Mouse (Mus musculus) kidney, postnatal 0 days (tissue): ENCODE results near the gene Tmem199. TPM values are rescaled to one million over a fixed set of nuclear protein-coding genes. Genes with fewer than 3 reads are reported as not detected.

Experiments
- ATAC-seq: fragments of 200-750 bp; cut with Nextera tagmentation; replicated peaks from 2 replicates; pipeline ENCODE4 v1.8.0; 2017; ENCODE audit warnings: low read depth, moderate number of reproducible peaks, moderate TSS enrichment, moderate library complexity; ENCODE audit not compliant: low FRiP score
- DNase-seq: peaks from one replicate; pipeline ENCODE4 v3.0.0-alpha.2; 2016; ENCODE audit warnings: low spot score
- H3K27ac ChIP-seq: fragments of 300-500 bp; sonication (generic); 2 replicates; pipeline ENCODE4 v1.5.1; 2014; ENCODE audit warnings: mild to moderate bottlenecking
- H3K27me3 ChIP-seq: fragments of 300-500 bp; sonication (generic); 2 replicates; pipeline ENCODE4 v1.6.1; 2014; ENCODE audit warnings: low read length, mixed read lengths; ENCODE audit not compliant: insufficient read depth
- H3K36me3 ChIP-seq: fragments of 300-500 bp; sonication (generic); 2 replicates; pipeline ENCODE4 v1.6.1; 2014; ENCODE audit warnings: low read length, mixed read lengths; ENCODE audit not compliant: insufficient read depth
- H3K4me1 ChIP-seq: fragments of 300-500 bp; sonication (generic); replicated peaks from 2 replicates; pipeline ENCODE4 v1.6.1; 2014; ENCODE audit warnings: antibody characterized with exemption, low read length, mixed read lengths; ENCODE audit not compliant: insufficient read depth
- H3K4me2 ChIP-seq: fragments of 300-500 bp; sonication (generic); 2 replicates; pipeline ENCODE4 v1.6.1; 2014; ENCODE audit warnings: mild to moderate bottlenecking, low read length, moderate library complexity, mixed read lengths
- H3K4me3 ChIP-seq: fragments of 300-500 bp; sonication (generic); replicated peaks from 2 replicates; pipeline ENCODE4 v1.5.1; 2014; ENCODE audit warnings: low read depth, low read length
- H3K9ac ChIP-seq: fragments of 300-500 bp; sonication (generic); 2 replicates; pipeline ENCODE4 v1.6.1; 2014; ENCODE audit warnings: low read depth, low read length
- H3K9me3 ChIP-seq: fragments of 300-500 bp; sonication (generic); replicated peaks from 2 replicates; pipeline ENCODE4 v1.6.1; 2016; ENCODE audit warnings: low read length, inconsistent platforms, mixed read lengths
- CTCF ChIP-seq: IDR thresholded peaks from 2 replicates; pipeline ENCODE4 v1.5.1; 2016; ENCODE audit warnings: antibody characterized with exemption, low read depth, mild to moderate bottlenecking, moderate library complexity
- WGBS: fragments of 180-500 bp; shearing (Covaris S2); extraction: QIAGEN DNeasy Blood & Tissue Kit; methylation state at CpG from one replicate; pipeline ENCODE4 v1.1.7; 2014; 5-methylcytosine and 5-hydroxymethylcytosine counted together
- polyA plus RNA-seq: library from polyadenylated mRNA; unstranded; fragments of >200 nt; fragmentation: Nextera tagmentation; extraction: Ambion mirVana; gene quantifications from 2 replicates; pipeline ENCODE4 v1.2.1, GENCODE M21; 2015

Tmem199 gene
- polyA plus RNA-seq, 1 experiment from 2014 or later = 56.0 TPM

DNA sequence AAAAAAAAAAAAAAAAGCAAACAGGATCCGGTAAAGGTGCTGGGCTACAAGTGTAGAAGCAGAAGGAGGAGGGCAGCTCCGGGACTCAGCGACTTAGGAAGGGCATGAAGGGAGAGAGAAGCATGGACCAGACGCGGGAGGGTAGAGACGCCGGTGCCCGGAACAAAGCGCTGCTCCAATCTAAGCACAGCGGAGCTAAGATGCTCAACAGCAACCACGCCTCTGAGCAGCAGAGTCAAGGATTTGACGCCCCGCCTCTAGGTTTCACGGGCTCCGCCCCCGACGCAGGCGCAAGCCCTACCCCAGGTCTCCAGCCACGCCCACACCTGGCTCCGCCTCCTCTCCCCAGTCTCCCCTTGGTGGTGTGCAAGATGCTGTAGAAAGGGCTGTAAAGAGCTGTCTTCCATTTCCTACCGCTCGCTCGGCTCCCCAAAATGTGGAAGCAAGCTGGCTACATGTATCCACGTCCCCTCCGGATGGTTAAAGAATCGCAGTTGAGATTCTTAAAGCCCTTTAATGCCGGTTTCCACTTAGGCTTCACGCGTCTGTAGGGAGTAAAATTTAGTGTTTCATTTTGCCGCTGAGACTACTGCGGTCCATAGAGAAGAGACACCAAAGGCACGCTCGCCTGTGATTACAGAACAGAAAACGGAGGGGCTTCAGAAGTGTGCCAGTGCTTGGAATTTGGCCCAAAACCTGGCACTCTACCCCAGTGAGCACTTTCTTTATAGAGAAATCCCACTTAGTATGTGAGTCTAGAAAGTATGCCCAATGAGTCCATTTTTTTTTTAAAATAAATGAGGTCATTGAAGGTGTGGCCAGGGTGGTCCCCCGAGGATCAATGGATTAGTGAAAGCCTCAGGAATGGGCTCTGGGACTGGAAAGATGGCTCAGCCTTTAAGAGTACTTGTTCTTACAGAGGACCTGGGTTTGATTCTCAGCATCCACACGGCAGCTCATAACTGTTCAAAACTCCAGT, 14.1 kb downstream of the Tmem199 start, which contains the start of gene Sarm1:
Gene Sarm1 (minus strand): TSS at position 211 of the 979 bp plus-strand sequence.
- no peaks in the 10 kb centered on the region for H3K9me3 ChIP-seq
- peak within 1 kb of the TSS; percentile 42 for H3K4me3 ChIP-seq
- no peak within 1 kb of the TSS for H3K27ac ChIP-seq
- H3K27me3 ChIP-seq = 0 out of 2 replicates have a peak, but pooled peaks cover 6% of the 10 kb centered on the region
- peaks cover 10% of the 10 kb centered on the region; the same call in 1 of the 2 replicates for H3K4me1 ChIP-seq
- 3% methylated on average over 36 of the region's 36 CpGs for WGBS
- DNase-seq = peak; percentile 94
- 0 out of 2 replicates have a peak within 1 kb of the TSS, but pooled peaks have one; percentile 19 for H3K9ac ChIP-seq
- TF ChIP-seq CTCF = no peak
- ATAC-seq = peak; percentile 93
- H3K4me2 ChIP-seq = peak within 1 kb of the TSS; percentile 90
- H3K36me3 ChIP-seq = no peaks in the 10 kb centered on the region

DNA sequence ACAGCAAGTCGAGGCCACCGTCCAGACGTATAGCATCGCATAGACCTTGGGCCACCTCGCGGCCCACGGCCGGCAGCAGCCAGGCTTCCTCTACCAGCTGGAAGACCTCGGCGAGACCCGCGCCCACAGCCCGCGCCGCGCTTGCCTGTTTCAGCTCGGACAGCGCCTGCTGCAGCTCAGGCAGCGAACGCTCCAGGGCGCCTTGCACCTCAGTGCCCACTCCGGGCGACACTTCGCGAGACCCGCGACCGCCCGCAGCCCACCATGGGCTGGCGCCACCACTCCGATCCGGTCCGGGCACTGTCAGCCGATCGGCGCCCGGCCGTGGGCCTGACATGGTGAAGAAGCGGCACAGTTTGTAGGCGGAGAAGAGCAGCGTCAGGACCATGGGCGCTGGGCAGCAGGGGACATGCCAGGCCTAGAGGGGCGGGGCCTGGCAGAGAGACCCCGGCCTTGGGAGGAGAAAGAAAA, 14.9 kb downstream of the Tmem199 start:
- Histone ChIP-seq H3K36me3 (no peaks in the 10 kb centered on the region), H3K9me3 (no peaks in the 10 kb centered on the region), H3K4me3 (peak overlapping the region; percentile 42), H3K4me2 (peak overlapping the region; percentile 90), H3K27me3 (0 out of 2 replicates have a peak, but pooled peaks cover 6% of the 10 kb centered on the region), H3K4me1 (peaks cover 10% of the 10 kb centered on the region; the same call in 1 of the 2 replicates), H3K27ac (no peak overlapping the region), H3K9ac (0 out of 2 replicates have a peak overlapping the region, but pooled peaks have one; percentile 19)
- 0 out of 2 replicates have a peak, but pooled peaks have one; percentile 43 for ATAC-seq
- no peak for TF ChIP-seq CTCF
- DNase-seq = peak; percentile 21
- under 1% methylated on average over 44 of the region's 44 CpGs for WGBS

DNA sequence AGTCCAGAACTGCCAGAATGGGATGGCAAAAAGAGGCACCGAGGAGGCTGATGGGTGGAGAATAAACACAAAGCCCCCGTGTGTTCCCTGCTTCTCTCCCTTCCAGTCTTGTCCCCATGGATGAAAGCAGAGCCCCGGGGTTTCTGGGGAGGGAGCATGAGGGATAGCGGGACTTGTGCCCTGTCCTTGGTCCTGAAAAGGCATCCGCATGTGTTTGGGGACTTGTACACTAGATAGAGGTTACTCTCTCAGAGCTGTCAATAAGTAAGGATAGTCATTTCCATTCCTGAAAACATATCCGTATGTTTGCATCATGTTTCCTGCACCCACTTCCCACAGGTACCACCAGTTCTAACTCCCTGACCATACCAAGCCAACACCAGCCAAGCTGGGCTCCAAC, 16.1 kb downstream of the Tmem199 start:
- no peak for TF ChIP-seq CTCF
- peaks cover 16% of the 10 kb centered on the region for H3K27me3 ChIP-seq
- DNase-seq (peak; percentile 78), ATAC-seq (no peak)
- no peaks in the 10 kb centered on the region for H3K36me3 ChIP-seq
- no peaks in the 10 kb centered on the region for H3K9me3 ChIP-seq
- no peak overlapping the region for H3K4me2 ChIP-seq
- H3K9ac ChIP-seq = no peak overlapping the region
- H3K27ac ChIP-seq = no peak overlapping the region
- no peak overlapping the region for H3K4me3 ChIP-seq
- peaks cover 10% of the 10 kb centered on the region; the same call in 1 of the 2 replicates for H3K4me1 ChIP-seq
- WGBS = 7% methylated on average over 6 of the region's 6 CpGs

DNA sequence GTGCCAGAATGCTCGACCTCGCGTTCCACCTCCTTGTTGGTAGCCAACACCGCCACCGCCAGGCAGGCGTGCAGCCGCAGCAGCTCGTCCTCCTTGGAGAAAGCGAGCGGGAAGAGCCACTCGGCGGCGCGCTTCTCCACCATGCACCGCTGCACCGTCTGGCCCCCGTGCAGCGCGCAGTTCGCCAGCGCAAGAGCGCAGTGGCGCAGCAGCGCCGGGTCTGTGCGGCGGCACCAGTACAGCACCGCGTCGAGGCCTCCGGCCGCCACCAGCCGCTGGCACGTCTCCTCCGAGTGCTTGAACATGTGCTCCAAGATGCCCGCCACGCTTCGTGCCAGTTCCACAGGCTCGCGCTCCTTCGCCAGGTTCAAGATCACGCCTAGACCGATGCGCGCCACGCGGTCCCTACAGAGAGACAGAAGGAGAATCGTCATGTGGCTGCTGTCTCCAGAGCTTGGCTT, 21.2 kb downstream of the Tmem199 start:
- TF ChIP-seq CTCF = peak; percentile 41; the same call in 1 of the 2 replicates
- H3K36me3 ChIP-seq = no peaks in the 10 kb centered on the region
- H3K9me3 ChIP-seq = no peaks in the 10 kb centered on the region
- WGBS = 9% methylated on average over 47 of the region's 48 CpGs
- ATAC-seq (no peak), DNase-seq (peak; percentile 44)
- peaks cover 42% of the 10 kb centered on the region for H3K27me3 ChIP-seq
- H3K27ac ChIP-seq = no peak overlapping the region
- peak overlapping the region; percentile 44 for H3K4me2 ChIP-seq
- H3K4me3 ChIP-seq = peak overlapping the region; percentile 11; the same call in 1 of the 2 replicates
- H3K9ac ChIP-seq = no peak overlapping the region
- H3K4me1 ChIP-seq = no peaks in the 10 kb centered on the region

DNA sequence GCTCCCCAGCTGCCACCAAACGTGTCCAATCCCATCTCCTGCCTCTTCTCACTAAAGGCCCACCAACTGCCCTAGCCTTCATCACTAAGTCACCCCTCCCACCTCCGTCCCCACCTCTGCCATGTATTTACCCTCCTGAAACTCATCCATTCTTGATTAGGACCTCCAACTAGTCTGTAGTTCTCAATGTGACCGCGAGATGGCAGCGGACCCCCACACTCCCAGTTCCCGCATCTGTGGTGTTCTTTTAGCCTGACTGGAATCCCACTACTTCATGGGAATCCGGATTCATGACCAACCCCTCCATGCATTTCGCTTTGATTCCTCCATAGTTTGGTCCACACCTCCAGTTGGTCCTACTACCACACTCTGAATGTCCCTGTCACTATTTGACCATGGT, 23.8 kb downstream of the Tmem199 start:
- peak; percentile 94 for TF ChIP-seq CTCF
- H3K9me3 ChIP-seq = no peaks in the 10 kb centered on the region
- WGBS = 2% methylated on average over 8 of the region's 8 CpGs
- H3K27ac ChIP-seq = no peak overlapping the region
- no peaks in the 10 kb centered on the region for H3K4me1 ChIP-seq
- peaks cover 42% of the 10 kb centered on the region for H3K27me3 ChIP-seq
- no peak overlapping the region for H3K4me3 ChIP-seq
- no peaks in the 10 kb centered on the region for H3K36me3 ChIP-seq
- ATAC-seq (no peak), DNase-seq (peak; percentile 84)
- H3K4me2 ChIP-seq = no peak overlapping the region
- H3K9ac ChIP-seq = no peak overlapping the region

DNA sequence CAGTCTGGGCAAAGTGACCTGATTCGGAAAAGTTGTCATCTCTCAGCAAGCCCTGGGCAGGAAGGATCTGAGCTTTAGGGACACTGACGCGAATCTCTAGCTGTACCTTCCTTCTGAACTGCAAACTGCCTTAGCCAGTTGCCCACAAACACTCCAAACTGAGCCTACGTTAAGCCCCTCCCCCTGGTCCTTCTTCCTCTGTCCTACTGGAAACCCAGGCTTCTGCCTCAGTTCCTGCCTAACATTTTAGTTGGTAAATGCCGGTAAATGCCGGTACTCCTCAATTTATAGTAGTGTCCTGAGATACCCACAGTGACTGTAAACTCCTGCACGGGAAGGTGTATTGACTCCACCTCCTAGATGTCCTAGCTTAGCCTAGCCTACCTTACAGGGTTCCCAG, 28.3 kb downstream of the Tmem199 start:
- Histone ChIP-seq H3K9me3 (no peaks in the 10 kb centered on the region), H3K27ac (no peak overlapping the region), H3K4me1 (no peaks in the 10 kb centered on the region), H3K4me2 (no peak overlapping the region), H3K36me3 (no peaks in the 10 kb centered on the region), H3K4me3 (no peak overlapping the region), H3K27me3 (peaks cover 11% of the 10 kb centered on the region), H3K9ac (no peak overlapping the region)
- no peak for TF ChIP-seq CTCF
- WGBS = 63% methylated on average over 7 of the region's 7 CpGs
- DNase-seq (no peak), ATAC-seq (no peak)
